Mouse (Mus musculus): ENCODE measurements at regions not wholly inside any gene's neighbourhood (a gene's known extent, or its start where the extent isn't known, plus 50 kb on each side); places are given as distances from the start of the nearest gene placed in this dataset.

DNA sequence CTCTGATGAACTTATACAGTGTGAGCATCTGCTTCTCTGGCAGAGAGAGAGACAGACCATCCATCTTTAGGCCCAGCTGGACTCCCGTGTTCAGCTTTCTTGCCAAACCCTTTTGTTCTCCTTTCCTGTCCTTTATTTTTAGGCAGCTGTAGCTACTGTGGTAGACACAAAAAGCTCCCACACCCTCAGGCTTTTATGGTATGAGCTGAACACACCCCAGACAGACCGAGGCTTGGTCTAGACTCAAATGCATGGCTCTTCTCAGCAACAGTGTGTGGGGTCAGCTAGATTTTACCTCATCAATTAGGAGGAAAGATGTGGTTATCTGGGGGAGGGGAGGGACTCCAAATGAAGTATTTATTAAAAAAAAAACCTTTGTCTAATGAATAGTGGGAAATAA lies 158.6 kb upstream of the Lnx1 start:
- Histone ChIP-seq H3K4me3 (no peak overlapping the region), H3K36me3 (no peaks in the 10 kb centered on the region), H3K4me1 (no peaks in the 10 kb centered on the region), H3K27me3 (replicated peaks) (no peaks in the 10 kb centered on the region), H3K9ac (no peak overlapping the region), H3K9me3 (replicated peaks) (no peaks in the 10 kb centered on the region), H3K27ac (no peak overlapping the region), H3K4me2 (no peak overlapping the region)
- WGBS (ENCODE audit: insufficient replicate concordance): 53% methylated on average over 2 of the region's 2 CpGs
- ATAC-seq: no peak

DNA sequence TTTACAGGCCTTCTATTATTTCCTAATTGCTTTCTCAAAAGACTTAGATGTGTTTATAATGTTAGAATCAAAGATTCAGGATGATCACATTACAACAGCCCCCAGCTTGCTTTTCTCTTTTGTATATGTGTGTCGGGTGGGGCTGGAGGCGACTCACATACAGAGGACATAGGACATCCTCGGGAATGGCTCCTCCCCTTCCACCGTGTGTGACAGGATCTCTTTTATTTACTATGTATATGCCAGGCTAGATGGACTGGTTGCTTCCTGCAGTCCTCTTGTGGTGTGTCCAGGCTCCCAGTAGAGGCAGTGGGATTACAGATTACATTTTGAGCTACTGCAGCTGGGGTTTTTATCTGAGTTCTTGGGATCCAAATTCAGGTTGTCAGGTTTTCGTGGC lies 155.1 kb upstream of the Lnx1 start:
- no peaks in the 10 kb centered on the region for H3K36me3 ChIP-seq
- H3K27ac ChIP-seq: no peak overlapping the region
- H3K9ac ChIP-seq: no peak overlapping the region
- H3K9me3 ChIP-seq (replicated peaks): no peaks in the 10 kb centered on the region
- H3K4me2 ChIP-seq: no peak overlapping the region
- 56% methylated on average over 5 of the region's 5 CpGs for WGBS (ENCODE audit: insufficient replicate concordance)
- no peak overlapping the region for H3K4me3 ChIP-seq
- H3K4me1 ChIP-seq: no peaks in the 10 kb centered on the region
- no peak for ATAC-seq
- H3K27me3 ChIP-seq (replicated peaks): no peaks in the 10 kb centered on the region

DNA sequence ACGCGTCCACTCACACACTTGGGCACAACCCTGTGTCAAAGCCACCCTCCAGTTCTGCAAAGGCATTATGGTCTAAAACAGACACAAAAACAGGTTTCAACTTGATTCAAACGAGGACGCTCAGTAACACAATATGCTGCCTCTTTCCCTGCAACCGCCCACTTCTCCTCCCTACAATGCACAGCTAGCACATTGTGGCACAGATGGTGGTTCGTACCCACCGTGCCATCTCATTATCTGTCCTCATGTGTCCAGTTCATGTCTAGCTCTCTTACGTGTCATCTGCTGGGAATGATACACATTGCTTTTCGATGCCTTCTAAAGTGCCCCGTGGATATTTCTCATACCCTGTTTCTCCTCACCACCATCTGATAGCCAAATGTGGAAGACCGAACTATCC lies 154.4 kb upstream of the Lnx1 start:
- no peak overlapping the region for H3K9ac ChIP-seq
- H3K27me3 ChIP-seq (replicated peaks): no peaks in the 10 kb centered on the region
- 77% methylated on average over 11 of the region's 11 CpGs for WGBS (ENCODE audit: insufficient replicate concordance)
- H3K36me3 ChIP-seq: no peaks in the 10 kb centered on the region
- no peak overlapping the region for H3K27ac ChIP-seq
- H3K9me3 ChIP-seq (replicated peaks): no peaks in the 10 kb centered on the region
- no peak overlapping the region for H3K4me2 ChIP-seq
- no peak for ATAC-seq
- no peaks in the 10 kb centered on the region for H3K4me1 ChIP-seq
- no peak overlapping the region for H3K4me3 ChIP-seq

DNA sequence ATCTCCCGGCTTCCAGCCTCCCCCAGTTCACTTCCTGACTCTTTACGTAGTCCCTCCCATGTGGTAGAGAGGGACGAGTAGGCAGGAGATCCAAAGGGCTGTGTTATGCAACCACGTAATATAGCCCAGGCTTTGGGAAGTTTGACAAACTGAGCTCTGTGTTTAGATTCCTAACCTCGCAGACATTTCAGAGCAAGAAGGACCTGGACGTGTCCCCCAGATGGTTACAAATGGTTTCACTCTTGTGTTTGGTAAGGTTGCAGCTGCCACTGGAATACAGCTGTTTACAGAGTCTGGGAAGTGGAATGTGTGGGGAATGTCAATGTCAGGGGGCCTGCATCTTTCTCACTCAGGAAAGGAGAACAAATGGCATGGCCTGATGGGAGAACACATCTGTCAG lies 145.1 kb upstream of the Lnx1 start:
- Histone ChIP-seq H3K27ac (no peak overlapping the region), H3K36me3 (no peaks in the 10 kb centered on the region), H3K27me3 (replicated peaks) (no peaks in the 10 kb centered on the region), H3K4me3 (no peak overlapping the region), H3K9me3 (replicated peaks) (no peaks in the 10 kb centered on the region), H3K4me2 (no peak overlapping the region), H3K4me1 (no peaks in the 10 kb centered on the region), H3K9ac (no peak overlapping the region)
- ATAC-seq: no peak
- WGBS (ENCODE audit: insufficient replicate concordance): 41% methylated on average over 6 of the region's 6 CpGs

DNA sequence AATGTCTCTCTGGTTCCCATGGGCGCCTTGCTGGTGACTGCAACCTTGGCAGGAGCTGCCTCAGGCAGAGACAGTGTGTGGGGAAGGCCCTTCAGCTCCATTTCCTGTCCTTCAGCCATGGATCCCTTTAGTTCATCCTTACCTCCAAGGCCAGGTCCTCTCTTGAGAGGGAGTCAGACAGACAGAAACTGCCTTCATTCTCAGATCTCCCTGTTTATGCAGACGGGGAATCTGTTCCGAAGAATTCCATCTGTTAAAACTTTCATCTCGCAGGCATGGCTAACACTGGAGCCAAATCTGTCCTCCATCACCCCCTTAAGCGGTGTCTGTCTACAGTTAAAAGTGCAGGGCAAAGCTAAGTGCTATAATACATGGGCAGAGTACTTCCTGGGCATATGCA lies 144.0 kb upstream of the Lnx1 start:
- no peak overlapping the region for H3K9ac ChIP-seq
- H3K27ac ChIP-seq: no peak overlapping the region
- WGBS (ENCODE audit: insufficient replicate concordance): 71% methylated on average over 5 of the region's 5 CpGs
- no peaks in the 10 kb centered on the region for H3K9me3 ChIP-seq (replicated peaks)
- no peak overlapping the region for H3K4me3 ChIP-seq
- H3K36me3 ChIP-seq: no peaks in the 10 kb centered on the region
- no peak for ATAC-seq
- H3K27me3 ChIP-seq (replicated peaks): no peaks in the 10 kb centered on the region
- no peak overlapping the region for H3K4me2 ChIP-seq
- no peaks in the 10 kb centered on the region for H3K4me1 ChIP-seq

DNA sequence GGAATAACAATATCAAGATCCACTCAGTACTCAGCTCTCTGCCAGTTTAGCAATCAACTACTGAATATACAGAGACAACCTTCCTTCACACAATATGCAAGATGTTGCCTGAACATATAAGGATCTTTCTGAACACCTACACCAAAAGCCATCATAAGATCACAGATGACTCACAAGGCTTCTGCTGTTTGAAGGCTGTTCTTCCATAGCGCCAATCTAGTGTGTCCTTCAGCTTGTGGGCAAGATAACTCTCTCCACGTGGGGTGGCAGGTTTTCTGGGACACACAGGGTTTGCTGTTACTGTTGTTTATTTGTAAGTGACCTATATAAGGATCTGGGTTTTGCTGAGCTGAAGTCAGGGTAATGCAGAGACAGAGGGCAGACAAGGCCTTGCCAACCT lies 131.7 kb upstream of the Lnx1 start:
- WGBS (ENCODE audit: insufficient replicate concordance): 62% methylated on average over 2 of the region's 2 CpGs
- Histone ChIP-seq H3K27ac (no peak overlapping the region), H3K27me3 (replicated peaks) (no peaks in the 10 kb centered on the region), H3K36me3 (no peaks in the 10 kb centered on the region), H3K4me3 (no peak overlapping the region), H3K4me1 (no peaks in the 10 kb centered on the region), H3K9me3 (replicated peaks) (no peaks in the 10 kb centered on the region), H3K4me2 (no peak overlapping the region), H3K9ac (no peak overlapping the region)
- no peak for ATAC-seq

DNA sequence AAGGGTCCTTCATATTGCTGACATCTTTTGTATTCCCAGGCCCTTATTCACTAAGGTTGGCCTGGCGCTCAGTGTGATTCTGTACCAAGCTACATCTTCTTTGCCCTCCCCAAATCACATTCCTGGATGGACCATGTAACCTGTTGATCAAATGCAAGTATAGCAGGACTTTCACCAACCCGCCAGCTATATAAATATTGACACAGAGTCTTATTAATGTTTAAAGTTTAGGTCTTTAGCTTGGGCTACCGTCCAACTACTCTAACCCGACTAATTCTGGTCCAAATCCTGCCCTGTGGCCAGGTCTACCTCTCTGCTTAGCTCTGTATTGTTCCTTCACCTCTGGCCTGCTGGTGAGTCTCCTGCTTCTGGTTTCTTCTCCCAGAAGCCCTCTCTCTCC lies 131.2 kb upstream of the Lnx1 start:
- Histone ChIP-seq H3K36me3 (no peaks in the 10 kb centered on the region), H3K4me2 (no peak overlapping the region), H3K27ac (no peak overlapping the region), H3K27me3 (replicated peaks) (no peaks in the 10 kb centered on the region), H3K9me3 (replicated peaks) (no peaks in the 10 kb centered on the region), H3K4me1 (no peaks in the 10 kb centered on the region), H3K9ac (no peak overlapping the region), H3K4me3 (no peak overlapping the region)
- no peak for ATAC-seq
- 51% methylated on average over 4 of the region's 4 CpGs for WGBS (ENCODE audit: insufficient replicate concordance)

DNA sequence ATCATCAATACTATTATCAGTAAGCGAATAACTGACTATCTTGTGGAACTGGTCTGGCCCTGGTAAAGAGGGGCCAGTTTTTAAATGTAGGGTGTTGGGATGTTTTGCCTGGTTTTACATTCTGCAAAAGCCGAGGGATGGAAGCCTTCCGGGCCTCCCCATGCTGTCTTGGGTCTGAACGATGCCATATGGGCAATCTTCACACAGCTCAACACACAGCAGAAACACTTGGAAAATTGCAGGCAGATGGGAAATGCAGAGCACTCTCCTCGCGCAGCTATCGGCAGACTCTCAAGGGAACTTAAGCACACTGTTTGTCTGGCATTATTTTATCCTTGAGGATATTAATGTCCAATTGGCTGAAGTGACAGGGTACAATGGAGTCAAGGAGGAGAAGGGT lies 129.3 kb upstream of the Lnx1 start:
- no peaks in the 10 kb centered on the region for H3K4me1 ChIP-seq
- no peak overlapping the region for H3K4me3 ChIP-seq
- H3K36me3 ChIP-seq: no peaks in the 10 kb centered on the region
- no peak overlapping the region for H3K9ac ChIP-seq
- H3K27ac ChIP-seq: no peak overlapping the region
- no peaks in the 10 kb centered on the region for H3K27me3 ChIP-seq (replicated peaks)
- no peaks in the 10 kb centered on the region for H3K9me3 ChIP-seq (replicated peaks)
- no peak overlapping the region for H3K4me2 ChIP-seq
- ATAC-seq: no peak
- WGBS (ENCODE audit: insufficient replicate concordance): 71% methylated on average over 7 of the region's 7 CpGs

DNA sequence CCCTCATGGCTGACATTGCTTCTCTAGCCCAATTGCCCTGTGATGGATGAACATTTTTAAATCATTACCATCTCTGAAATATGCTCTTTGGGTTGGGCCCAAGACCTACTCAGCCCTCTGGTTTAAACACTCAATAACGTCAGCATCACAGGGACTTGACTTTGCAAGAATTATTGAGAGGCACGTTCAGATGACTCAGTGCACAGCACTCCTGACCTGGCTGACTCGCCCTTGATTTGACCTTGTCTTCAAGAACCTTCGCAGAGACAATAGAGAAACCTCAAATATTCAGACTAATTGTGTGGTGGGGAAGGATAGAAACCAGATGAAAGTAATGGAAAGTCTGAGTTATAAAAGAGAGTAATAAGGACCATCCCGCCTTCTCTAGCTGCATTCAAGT lies 127.9 kb upstream of the Lnx1 start:
- Histone ChIP-seq H3K27ac (no peak overlapping the region), H3K27me3 (replicated peaks) (no peaks in the 10 kb centered on the region), H3K4me1 (no peaks in the 10 kb centered on the region), H3K36me3 (no peaks in the 10 kb centered on the region), H3K9ac (no peak overlapping the region), H3K9me3 (replicated peaks) (no peaks in the 10 kb centered on the region), H3K4me2 (no peak overlapping the region), H3K4me3 (no peak overlapping the region)
- ATAC-seq: no peak
- WGBS (ENCODE audit: insufficient replicate concordance): 61% methylated on average over 5 of the region's 5 CpGs

DNA sequence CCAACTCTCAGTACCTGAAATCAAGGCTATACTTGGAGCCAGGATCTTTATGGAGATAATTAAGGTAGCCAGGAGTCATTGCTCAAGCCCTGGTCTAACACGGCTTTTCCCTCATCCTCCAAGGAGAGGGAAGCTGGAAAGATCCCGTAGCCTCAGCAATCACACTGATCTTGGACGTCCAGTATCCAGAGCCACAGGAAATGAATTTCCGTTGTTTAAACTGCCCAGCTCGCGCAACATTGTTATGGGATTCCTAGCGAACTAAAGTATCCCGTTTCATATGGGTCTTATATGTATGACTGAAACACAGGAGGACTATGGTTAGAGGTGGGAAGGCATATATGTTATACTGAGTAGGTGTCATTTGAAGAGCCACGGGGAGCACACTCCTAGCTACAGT lies 126.3 kb upstream of the Lnx1 start:
- Histone ChIP-seq H3K4me1 (no peaks in the 10 kb centered on the region), H3K36me3 (no peaks in the 10 kb centered on the region), H3K4me3 (no peak overlapping the region), H3K9ac (no peak overlapping the region), H3K27ac (no peak overlapping the region), H3K27me3 (replicated peaks) (no peaks in the 10 kb centered on the region), H3K4me2 (no peak overlapping the region), H3K9me3 (replicated peaks) (no peaks in the 10 kb centered on the region)
- 75% methylated on average over 9 of the region's 9 CpGs for WGBS (ENCODE audit: insufficient replicate concordance)
- no peak for ATAC-seq

DNA sequence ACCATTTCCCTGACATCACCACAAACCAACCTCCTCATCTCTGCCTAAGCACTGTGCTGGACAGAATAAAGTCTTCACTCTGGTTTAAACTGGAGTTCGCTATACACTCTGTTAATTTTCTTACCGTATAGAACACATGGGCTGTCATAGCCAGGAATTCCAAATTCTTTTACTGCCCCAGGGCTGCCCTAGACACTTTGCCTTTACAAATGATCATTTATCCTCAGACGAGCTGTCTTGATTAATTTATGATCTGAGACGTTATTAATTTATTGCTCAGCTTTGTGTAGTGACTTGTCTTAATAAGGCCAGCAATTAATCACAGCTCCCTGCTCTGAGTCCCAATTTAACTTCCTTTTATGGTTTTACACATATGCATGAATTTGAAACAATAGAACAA lies 125.2 kb upstream of the Lnx1 start:
- Histone ChIP-seq H3K27me3 (replicated peaks) (no peaks in the 10 kb centered on the region), H3K4me2 (no peak overlapping the region), H3K9ac (no peak overlapping the region), H3K4me3 (no peak overlapping the region), H3K27ac (no peak overlapping the region), H3K4me1 (no peaks in the 10 kb centered on the region), H3K36me3 (no peaks in the 10 kb centered on the region), H3K9me3 (replicated peaks) (no peaks in the 10 kb centered on the region)
- WGBS (ENCODE audit: insufficient replicate concordance): 58% methylated on average over 4 of the region's 4 CpGs
- ATAC-seq: no peak

DNA sequence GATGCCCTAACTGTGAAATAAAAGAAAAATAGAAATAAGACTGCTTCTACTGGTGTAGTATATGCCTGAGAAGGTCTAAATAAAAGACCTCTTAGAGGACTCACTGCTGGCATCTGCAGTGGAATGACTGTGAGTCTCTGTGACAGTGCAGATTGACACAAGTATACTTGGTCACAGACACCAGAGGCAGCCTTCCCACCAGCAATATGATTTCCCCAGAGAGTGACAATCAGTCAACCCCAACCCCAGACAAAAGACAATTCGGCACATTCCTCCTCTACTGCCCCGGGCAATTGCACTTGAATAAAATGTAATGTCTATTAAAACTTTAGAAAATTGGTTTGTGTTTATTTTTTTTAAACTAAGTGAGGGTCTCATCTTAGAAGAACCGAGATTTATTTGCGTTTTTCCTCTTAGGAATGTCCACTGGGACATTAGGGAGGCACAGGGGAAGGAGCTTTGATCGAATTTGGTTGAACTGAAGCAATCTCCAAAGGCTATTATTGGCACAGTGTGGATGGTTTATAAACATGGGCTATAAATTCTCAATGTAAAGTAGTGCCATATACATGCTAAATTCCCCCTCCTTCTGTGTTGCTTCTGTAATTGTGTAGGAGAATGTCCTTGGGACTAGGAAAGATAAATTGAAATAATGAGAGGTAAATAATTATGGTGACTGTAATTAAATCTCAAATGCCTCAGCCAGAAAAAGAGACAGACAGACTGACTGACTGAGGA lies 123.0 kb upstream of the Lnx1 start:
- Histone ChIP-seq H3K4me1 (no peaks in the 10 kb centered on the region), H3K9ac (no peak overlapping the region), H3K27me3 (replicated peaks) (no peaks in the 10 kb centered on the region), H3K27ac (no peak overlapping the region), H3K4me2 (no peak overlapping the region), H3K9me3 (replicated peaks) (no peaks in the 10 kb centered on the region), H3K36me3 (no peaks in the 10 kb centered on the region), H3K4me3 (no peak overlapping the region)
- ATAC-seq: no peak
- 60% methylated on average over 5 of the region's 5 CpGs for WGBS (ENCODE audit: insufficient replicate concordance)

DNA sequence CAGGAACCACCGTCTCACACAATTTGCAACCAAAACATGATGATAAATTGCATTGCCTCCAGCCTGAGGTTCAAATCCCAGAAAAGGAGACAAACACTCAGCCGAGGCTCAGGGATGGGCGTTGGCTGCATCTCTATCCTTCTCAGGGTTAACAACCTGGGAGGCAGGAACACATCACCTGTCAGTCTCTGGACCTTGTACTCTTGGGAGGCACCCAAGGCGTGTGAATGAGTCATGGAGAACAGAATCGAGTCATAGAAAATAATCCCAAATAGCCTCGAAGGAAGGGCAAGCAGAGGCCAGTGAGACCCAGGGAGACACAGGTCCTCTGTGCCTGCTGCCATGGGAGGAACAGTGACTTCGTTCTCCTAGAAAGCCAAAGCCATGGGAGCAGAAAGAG lies 121.0 kb upstream of the Lnx1 start:
- Histone ChIP-seq H3K27me3 (replicated peaks) (no peaks in the 10 kb centered on the region), H3K4me3 (no peak overlapping the region), H3K9me3 (replicated peaks) (no peaks in the 10 kb centered on the region), H3K27ac (no peak overlapping the region), H3K4me2 (no peak overlapping the region), H3K4me1 (no peaks in the 10 kb centered on the region), H3K36me3 (no peaks in the 10 kb centered on the region), H3K9ac (no peak overlapping the region)
- ATAC-seq: no peak
- WGBS (ENCODE audit: insufficient replicate concordance): 55% methylated on average over 7 of the region's 7 CpGs

Measured in liver, embryonic 12.5 days (tissue).